Mouse (Mus musculus): ENCODE data around the gene Mdfi. TPM values are rescaled to one million over a fixed set of nuclear protein-coding genes. Genes with fewer than 3 reads are reported as not detected.
A peak's percentile ranks its signal among the peaks of the same experiment; 100 is the strongest.

The Mdfi gene
- total RNA-seq, 2 experiments from 2014 or later: 1.5 to 1.7 TPM

DNA sequence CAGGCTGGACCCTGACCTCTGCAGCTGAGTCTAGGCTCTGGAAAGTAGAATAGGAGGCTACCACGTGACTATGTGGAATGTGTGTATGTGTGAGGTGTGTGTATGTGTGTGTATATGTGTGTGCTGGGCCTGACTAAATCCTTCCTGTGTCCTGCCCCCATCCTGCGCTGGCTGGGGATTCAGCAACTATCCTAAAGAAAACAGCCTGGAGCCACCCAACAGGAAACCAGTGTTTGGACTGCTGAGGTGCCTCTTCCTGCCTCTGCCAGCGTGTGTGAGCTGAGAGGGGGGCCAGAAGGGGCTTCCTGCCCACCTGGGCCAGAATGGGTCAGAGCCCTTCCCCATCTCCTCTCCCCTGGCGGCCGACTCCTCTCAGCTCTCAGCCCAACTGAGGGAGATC, 20.9 kb downstream of the Mdfi start:
- DNase-seq (ENCODE audit: extremely low spot score in 1 of 2, low spot score in 2 of 2): peak in 1 of 2 experiments; percentile 66
- intact Hi-C loops (cut with DNase I): no loop called here

GRCm38 (mm10) chr17:47812200-47812599, 22.3 kb downstream of the Mdfi start:
- intact Hi-C loops (cut with DNase I): no loop called here

GRCm38 (mm10) chr17:47811265-47811800, 23.2 kb downstream of the Mdfi start:
- intact Hi-C loops (cut with DNase I): no loop called here
- DNase-seq (ENCODE audit: extremely low spot score in 1 of 2, low spot score in 2 of 2): no peak

More at GRCm38 (mm10) chr17:47812200-47812599, 22.3 kb downstream of the Mdfi start:
- DNase-seq (ENCODE audit: extremely low spot score in 1 of 2, low spot score in 2 of 2): no peak

- peak in 1 of 2 experiments; percentile 24 for DNase-seq (ENCODE audit: extremely low spot score in 1 of 2, low spot score in 2 of 2)
- intact Hi-C loops (cut with DNase I): no loop called here
These were observed 28.3 kb downstream of the Mdfi start for GRCm38 (mm10) chr17:47806230-47806629.

DNA sequence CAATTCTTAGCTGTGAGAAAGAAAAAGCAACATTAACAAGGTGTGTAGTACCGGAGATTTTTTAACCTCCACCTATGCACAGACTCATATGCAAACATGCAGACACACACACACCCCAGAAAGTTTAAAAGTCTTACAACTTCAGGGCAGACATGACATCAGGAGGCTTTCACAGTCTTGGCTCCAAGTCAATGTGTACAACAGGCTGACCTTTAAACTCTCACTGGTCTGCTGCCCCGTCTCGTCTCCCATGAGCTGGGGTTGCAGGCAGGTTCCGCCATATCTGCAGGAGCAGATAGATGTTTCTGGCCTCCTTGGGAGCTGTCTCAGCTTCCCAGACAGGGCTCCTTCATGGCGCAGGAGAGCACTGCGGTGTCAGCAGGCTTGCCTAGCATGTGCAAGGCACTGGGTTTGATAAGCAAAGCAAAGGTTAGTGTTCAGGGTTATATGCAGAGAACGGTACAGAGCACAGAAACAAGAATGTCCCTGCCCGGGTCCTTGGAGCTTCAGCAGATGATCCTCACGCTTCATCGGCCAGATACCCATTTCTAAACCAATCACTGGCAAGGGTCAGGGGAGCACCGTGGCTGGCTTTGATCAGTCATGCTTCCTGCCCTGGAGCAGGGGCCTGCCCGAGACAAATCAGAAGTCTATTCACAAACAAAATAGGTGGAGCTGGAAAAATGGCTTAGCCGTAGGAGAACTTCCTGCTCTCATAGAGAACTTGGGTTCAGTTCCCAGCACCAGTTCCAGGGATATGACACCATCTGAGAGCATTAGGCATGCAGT, 29.2 kb downstream of the Mdfi start:
- intact Hi-C loops (cut with DNase I): no loop called here
- DNase-seq (ENCODE audit: extremely low spot score in 1 of 2, low spot score in 2 of 2): no peak

- no peak for DNase-seq (ENCODE audit: extremely low spot score in 1 of 2, low spot score in 2 of 2)
- intact Hi-C loops (cut with DNase I): no loop called here
These were observed 30.8 kb downstream of the Mdfi start for GRCm38 (mm10) chr17:47803662-47804061.

- intact Hi-C loops (cut with DNase I): no loop called here
- no peak for DNase-seq (ENCODE audit: extremely low spot score in 1 of 2, low spot score in 2 of 2)
These were observed 31.7 kb downstream of the Mdfi start for GRCm38 (mm10) chr17:47802806-47803205.

- intact Hi-C loops (cut with DNase I): no loop called here
- DNase-seq (ENCODE audit: extremely low spot score in 1 of 2, low spot score in 2 of 2): no peak
These were observed 37.1 kb downstream of the Mdfi start for GRCm38 (mm10) chr17:47797383-47797782.

- intact Hi-C loops (cut with DNase I): no loop called here
- no peak for DNase-seq (ENCODE audit: extremely low spot score in 1 of 2, low spot score in 2 of 2)
These were observed 37.5 kb downstream of the Mdfi start for GRCm38 (mm10) chr17:47796968-47797367.

DNA sequence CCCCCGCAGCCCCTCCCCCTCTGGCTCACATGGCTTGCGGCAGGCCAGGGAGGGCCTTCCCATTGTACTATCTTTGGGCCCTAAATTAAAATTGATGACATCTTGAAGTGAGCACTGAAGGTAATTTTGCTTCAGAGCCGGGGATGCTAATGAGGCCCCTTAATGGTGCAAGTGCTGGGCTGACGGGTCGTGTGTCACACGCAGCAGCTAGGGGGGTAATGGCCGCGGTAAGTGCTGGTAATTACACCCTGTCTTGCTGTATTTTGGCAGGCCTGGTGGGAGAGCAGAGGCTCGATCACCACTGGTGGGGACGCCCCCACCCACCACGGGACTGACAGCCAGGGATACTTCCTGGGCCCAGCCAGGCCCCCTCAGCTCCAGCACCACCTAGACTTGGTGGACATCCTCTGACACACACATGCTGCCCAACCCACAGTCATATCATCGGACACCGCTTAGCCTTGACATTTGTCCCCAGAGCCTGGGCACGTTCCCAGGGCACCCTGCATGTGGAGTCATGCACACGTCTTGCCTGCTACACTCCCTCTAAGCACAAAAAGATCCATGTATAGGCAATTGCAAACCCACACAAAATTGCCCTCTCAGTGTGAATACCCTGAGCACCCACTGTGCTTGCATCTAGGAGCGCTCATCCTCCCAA, 38.2 kb downstream of the Mdfi start:
- intact Hi-C loops (cut with DNase I): no loop called here
- DNase-seq (ENCODE audit: extremely low spot score in 1 of 2, low spot score in 2 of 2): no peak

GRCm38 (mm10) chr17:47795446-47795845, 39.0 kb downstream of the Mdfi start:
- no peak for DNase-seq (ENCODE audit: extremely low spot score in 1 of 2, low spot score in 2 of 2)
- intact Hi-C loops (cut with DNase I): no loop called here

- intact Hi-C loops (cut with DNase I): loop anchor here (2.0 kb wide), 2 partner anchors 71 to 309 kb away; no protein-coding TSS in a partner anchor
- DNase-seq (ENCODE audit: extremely low spot score in 1 of 2, low spot score in 2 of 2): peak; percentile 74 to 88
These were observed 41.1 kb downstream of the Mdfi start for GRCm38 (mm10) chr17:47793377-47793776.

DNA sequence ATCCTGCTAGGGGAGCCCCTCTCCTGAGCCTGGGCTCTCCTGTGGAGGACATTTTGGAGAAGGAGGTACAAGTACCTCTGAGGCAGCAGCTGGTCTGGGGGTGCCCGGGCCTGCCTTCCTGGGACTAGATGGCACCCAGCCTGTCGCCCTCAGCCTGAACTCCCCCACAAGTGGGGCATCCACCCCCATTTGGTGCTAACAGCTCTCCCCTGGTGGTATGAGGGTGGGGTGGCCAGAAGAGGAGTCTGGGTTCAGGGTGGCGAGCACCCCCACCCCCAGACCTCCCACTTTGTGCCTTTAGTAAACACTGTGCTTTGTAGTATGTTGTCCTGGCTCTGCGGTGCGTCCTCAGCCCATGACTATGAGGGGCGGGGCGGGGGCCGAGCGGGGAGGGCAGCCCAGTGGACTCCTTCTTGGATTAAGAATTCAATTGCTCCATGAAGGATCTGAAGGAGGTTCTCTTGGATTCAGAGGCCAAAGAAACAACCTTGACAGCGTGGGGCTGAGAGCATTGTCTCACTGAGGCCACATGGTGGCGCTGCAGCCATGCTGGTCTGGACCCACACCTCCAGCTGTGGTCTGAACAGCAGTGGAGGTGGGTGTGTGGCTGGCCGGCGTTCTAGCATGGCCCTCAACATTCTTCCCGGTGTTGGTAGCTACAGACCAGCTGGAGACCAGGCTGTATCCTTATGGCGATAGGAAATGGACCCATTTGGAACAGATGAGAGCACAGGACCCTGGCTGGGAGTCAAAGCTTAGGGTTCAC, 42.2 kb downstream of the Mdfi start:
- intact Hi-C loops (cut with DNase I): loop anchor here (2.0 kb wide), 2 partner anchors 73 to 311 kb away; no protein-coding TSS in a partner anchor
- DNase-seq (ENCODE audit: extremely low spot score in 1 of 2, low spot score in 2 of 2): peak; percentile 34 to 80

DNA sequence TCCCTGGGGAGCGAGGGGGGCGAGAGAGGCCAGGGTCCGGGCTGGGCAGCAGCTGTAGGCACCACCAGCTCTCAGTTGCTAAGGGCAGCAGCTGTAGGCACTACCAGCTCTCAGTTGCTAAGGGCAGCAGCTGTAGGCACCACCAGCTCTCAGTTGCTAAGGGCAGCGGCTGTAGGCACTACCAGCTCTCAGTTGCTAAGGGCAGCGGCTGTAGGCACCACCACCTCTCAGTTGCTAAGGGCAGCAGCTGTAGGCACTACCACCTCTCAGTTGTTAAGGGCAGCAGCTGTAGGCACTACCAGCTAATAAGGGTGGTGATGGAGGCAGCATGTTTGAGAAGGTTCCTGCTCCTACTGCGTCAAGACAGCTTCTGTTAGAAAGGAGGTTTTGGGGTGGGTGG, 45.5 kb downstream of the Mdfi start:
- intact Hi-C loops (cut with DNase I): no loop called here
- DNase-seq (ENCODE audit: extremely low spot score in 1 of 2, low spot score in 2 of 2): no peak

GRCm38 (mm10) chr17:47788306-47788705, 46.2 kb downstream of the Mdfi start:
- no peak for DNase-seq (ENCODE audit: extremely low spot score in 1 of 2, low spot score in 2 of 2)
- intact Hi-C loops (cut with DNase I): no loop called here

DNA sequence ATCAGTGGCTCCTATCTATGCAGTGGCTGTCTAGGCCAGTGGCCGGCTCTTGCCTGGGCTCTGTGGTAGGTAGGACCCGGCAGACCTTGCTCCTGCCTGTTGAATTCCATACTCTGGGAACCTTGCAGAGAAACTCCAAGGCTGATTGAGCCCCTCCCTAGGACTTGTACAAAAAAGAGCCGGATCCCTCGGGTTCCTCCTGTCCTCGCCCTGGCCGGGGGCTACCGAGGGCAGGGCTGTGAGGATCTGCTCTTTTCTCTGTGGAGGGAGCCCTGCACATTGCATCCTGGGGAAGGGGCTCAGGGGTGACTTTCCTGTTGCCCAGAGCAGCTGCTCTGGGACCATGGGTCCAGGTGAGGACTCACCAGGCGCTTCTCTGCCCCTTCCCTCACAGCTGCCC, 46.9 kb downstream of the Mdfi start:
- intact Hi-C loops (cut with DNase I): no loop called here
- DNase-seq (ENCODE audit: extremely low spot score in 1 of 2, low spot score in 2 of 2): no peak

GRCm38 (mm10) chr17:47784411-47784810, 50.1 kb downstream of the Mdfi start:
- intact Hi-C loops (cut with DNase I): no loop called here
- no peak for DNase-seq (ENCODE audit: extremely low spot score in 1 of 2, low spot score in 2 of 2)

- intact Hi-C loops (cut with DNase I): no loop called here
- DNase-seq (ENCODE audit: extremely low spot score in 1 of 2, low spot score in 2 of 2): no peak
These were observed 50.9 kb downstream of the Mdfi start for GRCm38 (mm10) chr17:47783445-47784223.

DNA sequence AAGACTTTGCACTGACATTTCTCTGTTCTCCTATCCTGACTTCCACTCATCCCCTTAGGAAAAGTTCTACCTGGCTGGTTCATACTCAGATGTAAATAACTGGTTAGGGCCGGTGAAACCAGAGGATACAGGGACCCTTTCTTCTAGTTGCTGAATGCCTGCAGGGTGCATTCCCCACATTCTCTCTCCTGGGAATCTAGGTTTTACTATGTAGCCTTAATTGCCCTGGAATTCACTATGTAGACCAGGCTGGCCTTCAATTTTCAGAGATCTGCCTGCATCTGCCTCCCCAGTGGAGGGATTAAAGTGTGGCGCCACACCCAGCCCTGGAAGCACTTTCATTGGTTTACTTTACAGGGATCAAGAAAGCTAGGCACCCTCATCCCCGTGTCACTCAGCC, 52.0 kb downstream of the Mdfi start:
- no peak for DNase-seq (ENCODE audit: extremely low spot score in 1 of 2, low spot score in 2 of 2)
- intact Hi-C loops (cut with DNase I): no loop called here

Data from left cerebral cortex, postnatal 10 days (tissue).